In the genomic region with DNA sequence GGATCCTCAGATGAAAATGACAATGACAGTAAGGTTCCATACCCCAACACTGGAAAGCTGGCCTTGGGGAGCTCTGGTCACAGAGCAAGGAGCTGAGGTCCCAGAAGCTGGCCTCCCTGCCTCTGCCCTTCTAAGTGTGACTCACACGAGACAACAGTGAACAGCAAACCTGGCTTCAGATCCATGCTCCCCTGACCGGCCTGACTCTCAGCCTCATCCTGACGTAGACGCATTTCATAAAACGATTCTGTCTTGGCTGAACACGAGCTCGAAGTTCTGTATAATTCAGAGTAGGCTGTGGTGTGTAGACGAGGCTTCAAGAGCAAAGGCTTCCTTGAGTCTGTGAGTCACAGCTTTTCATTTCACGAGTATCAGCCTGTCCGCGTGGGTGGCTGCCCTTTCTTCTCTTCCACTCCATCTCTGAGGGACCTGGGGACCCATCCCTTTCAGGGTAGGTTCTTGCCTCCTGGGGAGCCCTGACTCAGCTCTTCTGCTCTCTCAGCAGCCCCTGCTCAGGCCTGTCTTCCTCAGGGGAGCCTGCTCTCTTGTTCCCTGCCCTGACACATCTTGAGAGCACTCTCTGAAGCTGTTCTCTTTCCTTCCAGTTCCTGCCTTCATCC, we compare ENCODE assay signal across 10 mouse cellular contexts. TPM values are rescaled to one million over a fixed set of nuclear protein-coding genes. Genes with fewer than 3 reads are reported as not detected.
DNase-seq lines count a peak whose midpoint lies in the region; ATAC-seq and TF ChIP-seq lines count a peak whose summit lies in the region.
"Had no signal": no experiment of that assay in that cellular context is flagged by ENCODE, and none has a peak within 500 bp of the region (broad histone marks: within the 10 kb centered on the region; RNA-seq: fewer than 3 reads in every experiment).

No protein-coding gene starts in this region.

- no peaks in the 10 kb centered on the region for H3K9me3 ChIP-seq in midbrain, embryonic 13.5 days
- H3K9me3 ChIP-seq: liver, embryonic 12.5 days had no signal

- WGBS in midbrain, embryonic 13.5 days = 78% methylated on average over 11 of the region's 11 CpGs

- peak; percentile 85 for ATAC-seq in frontal cortex, adult (ENCODE audit: low TSS enrichment)
- ATAC-seq in midbrain, embryonic 13.5 days = no peak

- no peaks in the 10 kb centered on the region for H3K27me3 ChIP-seq in testis, adult 2 months (ENCODE audit: control insufficient read depth, insufficient read depth, low read length)
- no peaks in the 10 kb centered on the region for H3K27me3 ChIP-seq in midbrain, embryonic 13.5 days
- H3K27me3 ChIP-seq: liver, embryonic 12.5 days had no signal

- no peak overlapping the region for H3K4me2 ChIP-seq in midbrain, embryonic 13.5 days (replicated peaks)

- no peak overlapping the region for H3K27ac ChIP-seq in testis, adult 2 months (ENCODE audit: control insufficient read depth, insufficient read depth, low read depth, low read length)
- H3K27ac ChIP-seq in midbrain, embryonic 13.5 days = 0 out of 2 replicates have a peak overlapping the region, but pooled peaks have one; percentile 25
- H3K27ac ChIP-seq: liver, embryonic 12.5 days had no signal

- H3K4me1 ChIP-seq in testis, adult 2 months (ENCODE audit: control insufficient read depth, insufficient read depth, low read length) = peaks cover 8% of the 10 kb centered on the region
- H3K4me1 ChIP-seq in midbrain, embryonic 13.5 days (replicated peaks) = peaks cover 20% of the 10 kb centered on the region

- H3K4me3 ChIP-seq in testis, adult 2 months (ENCODE audit: control insufficient read depth, low read depth, low read length) = peak overlapping the region; percentile 46
- no peak overlapping the region for H3K4me3 ChIP-seq in midbrain, embryonic 13.5 days (replicated peaks)

- no peaks in the 10 kb centered on the region for H3K36me3 ChIP-seq in testis, adult 2 months (ENCODE audit: control insufficient read depth, insufficient read depth, low read length)
- H3K36me3 ChIP-seq in midbrain, embryonic 13.5 days = no peaks in the 10 kb centered on the region
- H3K36me3 ChIP-seq: liver, embryonic 12.5 days had no signal

- no peak for TF ChIP-seq POLR2A in testis, adult 2 months (IDR thresholded peaks at IDR 0.05; ENCODE audit: control insufficient read depth, low read depth, low read length)

- no peak overlapping the region for H3K9ac ChIP-seq in midbrain, embryonic 13.5 days (replicated peaks)
- H3K9ac ChIP-seq: liver, embryonic 12.5 days had no signal

- TF ChIP-seq CTCF in testis, adult 2 months (IDR thresholded peaks at IDR 0.05; ENCODE audit: control insufficient read depth, insufficient read depth, insufficient replicate concordance, low read depth, low read length) = no peak

- no peak for DNase-seq in frontal cortex, postnatal 14 days (ENCODE audit: low spot score in 2 of 2)
- DNase-seq in testis, postnatal 14 days (ENCODE audit: low spot score) = no peak
- no peak for DNase-seq in kidney, adult 9 months
- DNase-seq in spleen, postnatal 36 days (ENCODE audit: low spot score in 2 of 2) = no peak
- DNase-seq in cerebellum, adult 9-10 months = no peak

RNA-seq across cellular contexts. Expression of a gene that starts 11.2 kb away (rescaled TPM):
- polyA plus RNA-seq in testis, adult 2 months (2012; rRNA removed) = 0.04 TPM in 1 of 2 replicates, not detected in the other
- 2.7 and 3.5 TPM in 2 replicates for polyA plus RNA-seq in midbrain, embryonic 13.5 days (2015; fragmentation: Nextera tagmentation; extraction: Ambion mirVana)
- polyA plus RNA-seq: C2C12 had no signal
